Mouse (Mus musculus) adrenal gland, adult (tissue): ENCODE data around the gene Ksr1.
A peak's percentile ranks its signal among the peaks of the same experiment; 100 is the strongest.

Experiments used
- DNase-seq, 2 experiments: peaks; one replicate each; pipeline ENCODE4 v3.0.0; 2022 to 2023; ENCODE audit warnings: low spot score in 1 of 2; ENCODE audit not compliant: inconsistent age in 2 of 2

The Ksr1 gene

DNA sequence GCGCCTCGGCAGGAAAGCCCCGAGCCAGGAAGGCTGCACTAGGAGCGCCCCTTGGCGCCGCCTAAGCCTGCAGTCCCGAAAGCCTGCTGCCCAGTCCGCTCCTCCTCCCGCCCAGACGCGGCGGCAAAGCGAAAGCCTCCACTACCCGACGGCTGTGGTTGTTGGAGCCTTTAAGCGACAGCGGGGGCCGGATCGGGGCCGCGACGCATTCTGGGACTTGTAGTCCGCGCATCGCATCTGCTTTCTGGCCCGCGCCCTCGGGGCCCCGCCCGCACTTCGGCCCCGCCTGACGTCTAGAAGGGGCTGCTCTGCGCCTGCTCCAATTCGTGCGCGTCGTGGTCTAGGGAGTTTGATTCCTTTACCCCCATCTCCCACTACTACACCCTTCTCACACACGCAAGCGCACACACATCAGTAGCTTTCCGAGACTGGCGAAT lies at the start of gene Ksr1:
Ksr1 (minus strand) TSS at position 77 of the 437 bp plus-strand sequence.
- peak; percentile 97 to 99 for DNase-seq

DNA sequence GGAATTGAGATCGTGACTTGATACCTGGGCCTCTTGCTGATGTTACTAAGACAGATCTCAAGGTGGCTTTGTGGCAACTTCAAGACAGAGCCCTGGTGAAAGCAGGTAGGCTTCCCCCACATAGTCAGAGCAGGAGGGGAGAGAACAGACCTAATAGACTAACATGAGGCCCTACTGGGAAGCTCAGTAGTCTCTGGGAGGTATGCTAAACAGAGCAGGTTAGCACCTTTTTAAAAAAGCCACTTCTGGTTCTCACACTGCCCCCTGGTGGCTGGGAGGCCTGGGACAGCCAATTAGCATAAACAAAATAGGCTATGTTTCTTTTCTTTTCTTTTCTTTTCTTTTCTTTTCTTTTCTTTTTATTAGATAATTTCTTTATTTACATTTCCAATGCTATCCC lies 46.0 kb upstream of the Ksr1 start:
- no peak for DNase-seq

DNA sequence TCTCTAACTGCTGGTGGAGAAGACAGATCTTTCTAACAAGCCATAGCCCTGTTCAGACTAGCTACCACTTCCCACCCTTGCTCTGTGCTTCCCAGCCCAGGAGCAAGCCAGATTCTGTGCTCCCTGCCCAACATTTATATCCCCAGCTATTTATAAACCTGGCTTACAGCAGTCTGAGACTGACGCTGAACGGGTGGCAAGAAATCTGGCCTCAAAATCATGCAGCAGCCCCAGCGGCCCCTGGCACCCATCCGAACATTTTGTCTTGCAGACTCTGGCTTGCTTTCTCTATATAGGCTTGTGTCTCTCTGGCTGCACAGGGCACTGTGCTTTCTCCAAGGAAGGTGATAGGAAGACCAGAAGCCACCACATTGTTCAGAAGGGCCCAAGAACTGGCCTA lies 45.0 kb upstream of the Ksr1 start:
- DNase-seq: no peak

DNA sequence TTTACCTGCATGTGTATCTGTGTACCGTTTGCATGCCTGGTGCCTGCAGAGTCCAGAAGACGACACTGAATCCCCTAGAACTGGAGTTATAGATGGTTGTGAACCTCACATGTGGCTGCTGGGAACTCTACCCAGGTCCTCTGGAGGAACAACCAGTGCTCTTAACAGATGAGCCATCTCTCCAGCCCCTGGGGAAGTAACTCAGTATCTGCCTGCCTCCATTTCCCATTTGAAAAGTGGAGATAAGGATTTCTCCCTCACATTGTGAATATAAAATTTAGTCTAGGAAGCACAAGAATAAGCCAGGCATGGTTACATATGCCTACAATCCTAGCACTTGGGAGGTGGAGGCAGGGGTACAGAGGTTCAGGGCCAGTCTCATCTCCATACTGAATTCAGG lies 44.0 kb upstream of the Ksr1 start:
- DNase-seq: no peak

DNA sequence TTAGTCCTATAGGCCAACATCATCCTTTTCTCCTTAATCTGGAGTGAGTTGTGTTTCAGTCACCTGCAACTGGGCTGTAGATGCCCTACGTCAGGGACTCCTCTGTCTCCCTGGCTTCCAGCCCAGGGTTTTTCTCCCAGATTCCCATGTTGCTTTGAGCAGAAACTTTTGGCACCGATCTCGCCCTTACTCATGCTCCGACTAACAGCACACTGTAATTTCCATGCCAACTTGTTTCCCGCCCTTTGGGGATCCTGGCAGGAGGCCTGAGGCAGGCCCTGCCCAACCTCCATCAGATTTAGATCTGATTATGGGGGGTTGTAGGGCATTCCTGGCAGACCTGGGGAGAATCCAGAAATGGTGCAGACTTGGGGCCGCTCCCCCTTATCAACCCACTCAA lies 42.0 kb upstream of the Ksr1 start:
- peak; percentile 88 to 93 for DNase-seq

DNA sequence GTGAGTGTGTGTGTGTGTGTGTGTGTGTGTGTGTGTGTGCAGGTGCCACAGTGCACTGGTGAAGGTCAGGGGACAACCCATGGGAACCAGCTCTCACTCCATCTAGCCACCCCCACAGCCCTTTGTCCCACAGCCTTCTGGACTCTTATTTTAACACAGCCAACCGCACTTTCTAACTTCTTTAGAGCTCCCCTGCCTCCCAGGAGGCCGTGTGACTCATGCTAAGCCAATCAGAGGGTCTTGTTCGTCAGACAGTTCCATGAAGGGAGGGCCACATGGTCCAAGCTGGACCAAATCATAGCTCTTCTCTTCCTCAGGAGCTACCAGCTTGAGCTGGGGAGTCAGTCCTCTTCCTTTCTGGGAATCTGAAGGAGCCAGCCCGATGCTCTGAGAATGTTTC lies 41.1 kb upstream of the Ksr1 start:
- no peak for DNase-seq

DNA sequence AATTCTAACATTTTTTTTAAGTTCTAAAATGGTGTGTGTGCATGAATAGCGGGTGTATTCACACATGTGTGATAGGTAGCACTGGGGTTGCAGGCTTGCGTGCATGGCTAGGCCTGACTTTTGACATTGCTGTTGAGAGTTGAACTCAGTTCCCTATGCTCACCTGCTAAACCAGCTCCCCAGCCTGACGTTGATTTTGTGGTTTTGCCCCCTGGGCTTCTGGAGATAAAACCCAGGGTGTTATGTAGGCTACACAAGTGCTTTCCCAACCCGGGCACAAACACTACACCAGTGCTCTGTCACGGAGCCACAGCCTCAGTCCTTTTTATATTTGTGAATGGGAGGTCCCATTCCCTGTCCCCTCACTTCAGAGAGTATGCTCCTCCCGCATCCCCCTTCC lies 39.5 kb upstream of the Ksr1 start:
- DNase-seq: no peak

DNA sequence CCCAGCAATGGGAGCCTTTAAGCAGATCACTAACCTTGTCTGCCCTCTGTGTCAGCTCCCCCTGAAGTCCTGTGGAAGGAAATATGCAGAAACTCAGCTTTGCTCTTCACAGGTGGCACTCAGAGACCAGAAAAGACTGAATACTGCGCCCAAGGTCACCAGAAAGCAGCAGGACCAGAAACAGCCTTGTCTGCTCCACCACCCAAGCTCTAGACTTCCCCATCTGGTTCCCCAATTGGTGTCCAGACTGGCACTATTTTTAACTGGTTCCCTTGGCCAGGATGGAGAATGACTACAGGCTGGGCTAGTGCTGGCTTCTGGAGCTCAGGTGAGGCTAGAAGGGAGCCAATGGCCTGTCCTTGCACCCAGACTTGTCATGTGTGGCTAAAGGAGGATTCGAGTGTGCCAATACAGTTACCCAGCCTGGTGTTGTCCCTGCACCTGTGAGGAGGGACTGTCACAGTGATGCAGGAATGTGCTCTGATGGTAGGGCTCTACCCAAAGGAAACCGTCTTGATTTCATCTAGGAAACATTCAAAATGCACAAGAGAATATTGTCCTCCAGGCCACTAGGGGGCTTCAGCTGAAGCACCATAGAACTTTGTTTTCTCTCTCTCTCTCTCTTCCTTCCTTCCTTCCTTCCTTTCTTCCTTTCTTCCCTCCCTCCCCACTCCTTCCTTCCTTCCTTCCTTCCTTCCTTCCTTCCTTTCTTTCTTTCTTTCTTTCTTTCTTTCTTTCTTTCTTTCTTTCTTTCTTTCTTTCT lies 38.1 kb upstream of the Ksr1 start:
- DNase-seq: no peak

DNA sequence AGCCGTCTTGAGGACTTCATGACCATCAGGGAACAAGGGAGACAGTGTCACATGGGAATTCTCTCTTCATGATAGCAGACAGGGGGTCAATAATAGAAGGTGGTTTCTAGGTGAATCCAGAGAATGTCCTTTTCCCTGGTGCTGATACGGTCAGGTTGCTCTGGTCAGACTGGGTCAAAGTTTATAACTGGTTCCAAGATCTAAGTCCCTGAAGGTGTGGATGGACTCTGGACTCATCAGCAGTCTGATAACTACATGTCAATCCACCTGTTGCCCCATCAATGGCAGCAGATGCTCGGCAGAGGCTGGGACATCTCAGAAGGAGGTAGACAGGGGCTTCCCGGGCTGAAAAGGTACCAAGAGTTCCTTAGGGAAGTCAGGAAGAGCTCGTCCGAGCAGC lies 37.2 kb upstream of the Ksr1 start:
- DNase-seq: no peak

DNA sequence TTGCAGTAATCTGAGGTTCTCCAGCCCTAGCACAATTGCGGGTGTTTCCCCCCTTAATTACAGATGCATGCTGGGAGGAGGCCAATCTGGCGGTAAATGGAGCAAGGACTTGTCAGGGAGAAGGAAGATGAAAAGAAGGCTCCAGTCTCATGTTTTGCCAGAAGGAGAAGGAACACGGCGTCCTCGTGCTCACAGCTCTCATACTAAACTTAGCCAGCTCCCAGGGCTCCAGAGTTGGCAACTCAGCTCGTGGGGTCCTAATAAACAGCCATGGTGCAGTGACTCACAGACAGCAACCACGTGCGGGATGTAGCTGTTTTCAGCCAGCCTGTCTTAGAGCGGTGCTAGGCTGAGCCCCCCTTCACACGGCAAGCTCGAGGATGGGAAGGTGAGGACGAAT lies 36.7 kb upstream of the Ksr1 start:
- DNase-seq: peak in 1 of 2 experiments; percentile 63

DNA sequence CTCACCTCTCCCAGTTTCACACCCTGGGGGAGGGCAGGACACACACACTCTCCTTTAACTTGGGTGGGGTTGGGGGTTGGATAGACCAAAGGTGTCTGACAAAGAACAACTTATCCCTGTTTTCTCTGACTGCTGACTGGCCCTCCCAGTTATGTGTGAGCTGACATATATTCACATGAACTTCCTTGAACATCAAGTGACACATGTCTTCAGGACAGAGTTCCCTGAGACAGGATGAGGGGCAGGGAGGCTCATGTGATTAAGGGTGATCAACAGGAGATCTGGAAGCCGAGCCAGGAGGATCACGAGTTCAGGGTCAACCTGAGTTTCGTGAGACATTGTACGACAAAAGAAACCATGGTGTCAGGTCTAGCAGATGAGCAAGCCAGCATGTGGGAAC lies 35.7 kb upstream of the Ksr1 start:
- no peak for DNase-seq

DNA sequence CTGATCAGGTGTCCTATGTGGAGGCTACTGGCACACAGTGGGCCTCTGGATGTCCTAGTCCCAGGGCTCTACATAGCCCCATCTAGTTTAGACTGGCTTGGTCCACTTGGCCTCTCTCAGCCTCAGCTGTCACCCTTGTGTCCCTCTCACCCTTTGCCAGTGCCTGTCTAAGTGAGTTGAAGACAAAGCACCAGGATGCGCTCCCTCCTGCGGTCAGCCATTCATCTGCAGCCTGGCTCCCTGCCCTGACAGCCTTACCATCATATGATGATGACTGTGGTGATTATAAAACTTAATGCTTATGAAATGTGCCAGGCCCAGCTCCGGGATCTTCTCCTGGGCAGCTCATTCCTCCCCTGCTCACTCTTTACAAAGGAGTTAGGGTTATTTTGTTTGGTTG lies 30.5 kb upstream of the Ksr1 start:
- DNase-seq: peak; percentile 61 to 77

DNA sequence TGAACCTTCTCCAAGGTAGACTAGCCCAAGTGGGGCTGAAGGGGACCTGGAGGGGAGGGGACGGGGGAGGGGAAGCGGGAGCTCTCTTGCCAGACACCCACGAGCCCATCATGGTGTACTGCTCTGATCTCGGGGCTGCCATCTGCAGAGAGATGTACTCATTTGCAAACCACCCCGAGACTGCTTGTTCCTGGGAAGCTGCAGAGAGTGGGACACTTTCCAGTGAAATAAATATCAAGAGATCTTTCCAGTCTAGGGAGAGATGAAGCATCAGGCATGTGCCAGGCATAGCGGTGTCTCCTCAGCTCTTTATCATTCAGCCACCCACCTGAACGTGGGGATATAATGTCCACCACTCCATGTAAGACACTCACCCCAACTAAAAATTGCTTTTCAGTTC lies 25.8 kb upstream of the Ksr1 start:
- DNase-seq: no peak

DNA sequence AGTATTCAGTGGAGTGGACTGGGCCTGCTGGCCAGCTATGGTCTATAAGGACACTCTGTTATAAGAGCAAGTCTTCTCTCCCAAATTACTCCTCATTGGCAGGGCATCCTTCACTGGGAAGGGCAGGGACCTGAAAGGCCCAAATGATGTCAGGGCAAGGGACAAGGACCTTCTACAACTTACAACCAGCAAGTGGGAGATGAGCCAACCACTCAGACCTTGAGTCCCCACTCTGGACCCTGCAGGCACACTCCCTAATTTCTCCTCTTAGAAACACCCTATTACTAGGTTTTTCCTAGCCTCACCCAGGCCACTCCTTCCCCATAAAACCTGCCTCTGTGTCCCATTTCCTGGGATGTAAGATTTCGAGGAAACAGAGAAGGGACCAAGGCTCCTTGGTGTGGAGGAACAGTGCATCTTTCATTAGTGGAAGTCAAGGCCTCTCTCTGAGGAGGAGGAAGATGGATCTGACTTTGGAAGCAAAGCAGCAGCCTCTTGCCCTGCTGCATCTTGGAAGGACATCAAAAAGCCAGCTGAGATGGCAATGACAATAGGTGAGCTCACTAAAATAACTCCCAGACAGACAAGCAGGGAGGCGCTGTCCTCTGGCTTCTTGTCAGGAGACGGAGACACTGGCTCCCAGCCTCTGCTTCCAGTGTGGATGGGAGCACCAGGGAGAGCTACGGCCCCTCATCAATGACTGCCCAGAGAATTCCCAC lies 20.5 kb upstream of the Ksr1 start:
- peak in 1 of 2 experiments; percentile 60 for DNase-seq

DNA sequence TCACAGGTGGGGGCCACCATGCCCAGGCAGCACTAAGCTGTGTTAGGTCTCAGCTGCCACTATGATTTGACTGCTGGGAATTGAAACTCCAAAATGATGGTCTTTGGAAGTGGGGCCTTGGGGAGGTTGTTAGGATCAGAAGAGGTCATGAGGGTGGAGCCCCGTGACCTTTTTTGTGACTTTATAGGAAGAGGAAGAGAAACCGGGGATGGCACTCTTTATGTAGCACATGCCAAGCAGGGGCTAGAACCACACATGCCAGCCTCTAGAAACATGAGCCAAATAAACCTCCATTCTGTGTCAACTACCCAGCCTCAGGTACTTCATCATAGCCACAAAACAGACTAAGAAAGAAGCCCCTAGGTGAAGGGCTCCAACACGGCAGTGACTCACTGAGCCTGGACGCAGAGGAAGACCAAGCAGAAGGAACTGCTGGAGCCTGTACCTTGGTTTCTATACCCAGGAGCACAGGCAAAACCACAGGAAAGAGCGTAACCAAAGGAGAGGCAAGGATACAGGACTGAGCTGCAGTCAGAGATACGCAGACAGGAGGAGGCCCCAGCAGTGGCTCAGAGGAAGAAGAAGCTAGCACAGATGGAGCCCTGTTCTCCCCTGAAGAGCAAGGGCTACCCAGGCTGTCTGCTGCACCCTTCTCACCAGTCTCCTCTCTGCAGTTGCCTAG lies 15.0 kb upstream of the Ksr1 start:
- DNase-seq: no peak

DNA sequence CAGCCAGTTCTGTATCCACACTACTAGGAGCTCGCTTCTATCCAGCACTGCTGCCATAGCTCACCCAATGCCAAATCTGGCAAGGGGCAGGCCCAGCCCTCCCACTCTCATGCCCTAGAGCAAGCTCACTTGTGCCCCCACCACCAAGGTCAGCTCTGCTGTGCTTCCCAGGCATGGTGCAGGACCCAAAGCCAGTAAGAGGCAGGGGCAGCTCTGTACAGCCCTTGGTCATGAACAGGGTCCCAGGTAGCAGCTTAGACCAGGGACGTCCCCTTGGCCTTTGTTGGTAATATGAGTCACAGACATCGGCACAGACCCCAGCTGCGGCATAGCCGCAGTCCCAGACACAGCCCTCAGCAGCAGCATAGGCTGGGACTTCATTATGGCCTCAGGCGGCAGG lies 13.9 kb upstream of the Ksr1 start:
- DNase-seq: no peak

DNA sequence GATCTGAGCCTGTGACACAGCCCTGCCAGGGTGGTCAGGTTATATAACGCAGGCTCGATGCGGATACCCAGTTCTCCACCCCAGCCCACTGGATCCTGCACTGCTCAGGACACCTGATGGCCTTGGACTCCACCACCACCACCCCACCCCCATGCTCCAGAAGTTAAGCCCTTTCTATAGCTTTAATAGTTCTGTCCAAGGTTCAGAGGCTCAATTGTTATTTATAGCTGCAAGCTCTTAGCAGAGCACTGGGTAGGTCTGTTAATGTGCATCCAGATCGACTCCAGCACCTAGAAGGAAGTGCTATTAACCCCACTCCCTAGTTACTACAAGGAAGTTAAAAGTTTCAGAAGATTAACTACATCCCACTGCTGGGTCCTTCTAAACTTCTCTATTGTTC lies 11.5 kb upstream of the Ksr1 start:
- DNase-seq: no peak

DNA sequence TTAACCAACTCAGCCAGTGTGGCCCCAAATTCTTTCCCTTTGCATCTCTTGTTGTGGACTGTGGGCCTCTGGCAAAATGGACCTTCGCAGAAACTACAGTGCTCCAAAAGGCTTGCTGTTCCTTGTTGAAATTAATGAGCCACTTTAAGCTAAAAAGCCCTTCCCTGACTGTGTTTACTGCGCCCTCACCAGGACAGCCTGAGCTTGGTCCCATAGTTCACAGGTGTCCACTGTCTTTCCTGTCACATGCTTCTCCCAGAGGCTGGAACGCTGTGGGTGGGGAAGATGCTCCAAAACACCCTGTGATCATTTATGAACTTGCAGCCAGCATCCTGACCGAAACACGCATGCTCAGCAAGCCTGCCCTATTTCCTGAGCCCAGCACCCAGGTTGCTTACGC lies 9.1 kb upstream of the Ksr1 start:
- DNase-seq: peak in 1 of 2 experiments; percentile 48

DNA sequence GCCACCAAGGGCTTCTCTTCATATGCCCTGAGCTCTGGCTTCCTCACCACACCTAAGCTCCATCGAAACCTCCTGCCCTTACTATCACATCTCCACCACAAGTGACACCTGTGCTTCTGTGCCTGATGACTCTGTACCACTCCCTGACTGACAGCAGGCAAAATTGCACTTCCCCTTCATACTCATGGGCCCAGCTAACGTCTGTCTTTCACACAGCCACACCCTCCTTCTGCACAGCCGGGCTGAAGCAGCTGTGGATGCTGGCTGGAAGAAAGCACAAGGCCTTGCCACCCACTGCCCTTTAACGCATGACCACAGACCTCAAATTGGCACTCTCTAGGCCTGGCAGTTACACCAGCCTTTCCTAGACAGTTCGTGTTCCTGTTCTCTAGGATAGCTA lies 6.5 kb upstream of the Ksr1 start:
- DNase-seq: no peak

DNA sequence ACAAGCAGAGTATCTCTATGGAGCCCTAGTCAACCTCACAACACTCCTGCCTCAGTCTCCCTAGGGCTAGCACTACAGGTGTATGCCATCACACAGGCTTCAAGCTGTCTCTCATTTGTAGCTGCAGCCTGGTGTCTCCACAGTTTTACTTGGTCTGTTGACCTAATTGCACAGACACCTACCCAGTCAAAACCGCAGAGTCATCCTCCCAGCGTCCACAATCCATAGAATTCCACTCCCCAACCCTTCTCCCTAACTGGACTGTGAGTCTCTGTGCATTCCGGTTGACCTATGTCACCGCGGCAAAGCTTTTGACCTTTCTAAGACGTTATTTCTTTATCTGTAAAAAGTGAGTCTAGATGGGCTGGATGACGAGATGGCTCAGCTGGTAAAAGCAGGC lies 5.7 kb upstream of the Ksr1 start:
- DNase-seq: no peak

DNA sequence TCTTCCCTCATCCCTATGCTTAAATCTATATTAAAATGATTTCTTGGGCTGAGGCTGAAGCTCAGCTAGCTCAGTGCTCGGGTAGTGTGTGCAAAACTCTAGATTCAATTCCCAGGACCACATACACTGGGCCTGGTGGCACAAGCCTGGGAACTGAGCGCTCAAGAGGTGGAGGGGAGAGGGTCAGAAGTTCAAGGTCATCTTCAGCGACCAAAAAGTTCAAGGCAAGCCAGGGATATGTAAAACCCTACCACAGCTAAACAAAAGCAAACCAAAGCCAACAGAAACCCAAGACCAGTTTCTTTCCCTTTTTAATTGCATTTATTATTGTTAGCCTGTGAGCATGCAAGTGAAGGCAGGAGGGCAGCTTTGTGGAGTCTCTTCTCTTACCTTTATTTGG lies 4.1 kb upstream of the Ksr1 start:
- DNase-seq: peak in 1 of 2 experiments; percentile 55

DNA sequence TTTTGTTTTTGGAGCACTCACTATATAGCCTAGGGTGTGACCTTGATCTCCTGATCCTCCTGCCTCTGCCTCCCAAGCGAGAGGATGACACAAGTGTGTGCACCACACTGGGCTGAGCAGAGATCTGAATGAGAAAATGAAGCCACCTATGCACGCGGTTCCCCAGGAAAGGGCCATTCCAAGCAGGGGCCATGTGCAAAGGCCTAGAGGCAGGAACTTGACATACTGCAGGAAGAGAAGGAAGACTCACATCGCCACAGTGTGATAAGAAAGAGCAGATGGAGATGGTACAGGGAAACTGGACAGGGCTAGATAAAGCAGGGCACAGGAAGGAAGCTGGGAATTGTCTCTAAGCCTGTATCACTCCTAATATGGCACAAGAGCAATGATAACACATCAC lies 3.1 kb upstream of the Ksr1 start:
- DNase-seq: no peak
